Mouse (Mus musculus) layer of hippocampus, adult 2 months (tissue): ENCODE data around the gene Rcl1. TPM values are rescaled to one million over a fixed set of nuclear protein-coding genes. Genes with fewer than 3 reads are reported as not detected.

Source experiments
- DNase-seq, 2 experiments: peaks; one replicate each; pipeline ENCODE4 v3.0.0; 2022; ENCODE audit warnings: low spot score in 2 of 2
- H3K27ac ChIP-seq: fragments of 200-600 bp; 2 replicates; pipeline ENCODE4 v1.8.1; 2022
- H3K4me3 ChIP-seq: fragments of 200-600 bp; 2 replicates; pipeline ENCODE4 v1.8.1; 2022; ENCODE audit warnings: mild to moderate bottlenecking
- CTCF ChIP-seq: fragments of 200-600 bp; conservative IDR thresholded peaks from 2 replicates; pipeline ENCODE4 v1.8.1; 2022; ENCODE audit warnings: antibody characterized with exemption, mild to moderate bottlenecking, moderate library complexity
- microRNA-seq, 2 experiments: library from miRNA; unstranded; fragments of <30 nt; microRNA quantifications; one replicate each; pipeline ENCODE4 v1.2.0; 2021
- total RNA-seq, 2 experiments: library from RNA; stranded (reverse); gene quantifications; 2 replicates each; pipeline ENCODE4 v1.2.3; 2021

Gene Rcl1
- total RNA-seq, 2 experiments from 2014 or later: 19.3 to 22.0 TPM

DNA sequence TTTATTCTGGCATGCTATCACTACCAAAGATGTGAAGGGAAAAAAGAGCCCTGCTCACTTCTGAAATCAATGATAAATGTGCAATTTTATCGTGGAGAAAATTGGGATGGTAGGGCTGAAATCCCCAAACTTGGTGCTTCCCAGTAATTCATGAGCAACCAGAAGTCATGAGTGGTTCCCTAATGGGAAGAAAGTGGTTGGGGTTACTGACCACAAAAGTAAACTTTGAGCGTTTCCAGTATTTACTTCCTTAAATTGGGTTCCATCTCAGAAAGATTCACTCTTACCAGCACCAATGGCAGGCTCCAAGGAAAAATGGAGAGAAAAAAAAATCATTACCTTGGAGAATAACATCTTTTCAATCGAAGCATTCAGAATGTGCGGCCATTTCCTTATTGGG, 79.2 kb downstream of the Rcl1 start:
- no peak for DNase-seq
- TF ChIP-seq CTCF: no peak
- Histone ChIP-seq H3K4me3 (no peak overlapping the region), H3K27ac (no peak overlapping the region)

DNA sequence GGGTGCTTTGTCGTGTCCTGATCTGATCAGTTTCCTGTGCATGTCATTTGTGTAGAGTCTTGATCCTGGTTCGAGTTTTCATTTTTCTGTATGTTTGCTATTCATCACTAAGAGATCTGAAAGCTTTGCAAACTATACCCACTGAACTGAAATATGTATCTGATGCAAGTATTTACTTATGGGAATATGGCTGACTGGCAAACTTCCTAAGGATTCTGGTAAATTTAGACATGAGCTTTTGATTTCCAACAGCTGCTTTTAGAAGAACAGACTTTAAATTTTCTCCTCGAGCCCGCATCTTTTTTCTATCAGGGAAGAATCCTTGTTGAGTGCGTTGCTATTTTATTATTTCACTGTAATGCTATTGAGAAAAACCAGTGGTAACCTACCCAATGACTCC, 81.0 kb downstream of the Rcl1 start:
- no peak for DNase-seq

DNA sequence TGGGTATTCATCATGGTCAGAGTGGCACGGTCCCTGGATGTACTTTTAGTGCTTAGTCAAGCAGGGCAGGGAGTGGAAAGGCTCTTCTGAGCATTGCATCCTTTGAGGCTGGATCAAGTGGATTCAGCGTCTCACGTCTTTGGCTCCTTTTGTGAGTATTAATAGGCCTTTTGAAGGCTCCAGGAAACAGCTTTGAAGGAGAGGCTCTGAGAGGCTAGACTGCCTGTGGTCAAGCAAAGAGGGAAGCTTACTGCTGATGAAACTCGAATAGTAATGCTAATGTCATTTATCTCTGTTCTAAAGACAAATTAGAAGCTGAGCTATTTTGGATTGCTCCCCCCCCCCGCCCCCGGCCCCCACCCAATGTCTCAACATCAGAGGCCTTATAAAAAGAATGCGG, 83.9 kb downstream of the Rcl1 start:
- Histone ChIP-seq H3K27ac (no peak overlapping the region), H3K4me3 (no peak overlapping the region; the same call in 1 of the 2 replicates)
- no peak for TF ChIP-seq CTCF
- DNase-seq: no peak

More for the DNA sequence above, 81.0 kb downstream of the Rcl1 start:
- no peak for TF ChIP-seq CTCF
- Histone ChIP-seq H3K4me3 (no peak overlapping the region), H3K27ac (no peak overlapping the region)

GRCm38 (mm10) chr19:29185552-29186232, 84.5 kb downstream of the Rcl1 start:
- Histone ChIP-seq H3K27ac (no peak overlapping the region), H3K4me3 (peak overlapping the region; percentile 17; the same call in 1 of the 2 replicates)
- TF ChIP-seq CTCF: no peak
- DNase-seq: no peak

GRCm38 (mm10) chr19:29188879-29189278, 87.7 kb downstream of the Rcl1 start:
- DNase-seq: no peak
- no peak overlapping the region for H3K27ac ChIP-seq
- no peak overlapping the region for H3K4me3 ChIP-seq
- no peak for TF ChIP-seq CTCF

Small RNAs within 50 kb of the gene (microRNA-seq; reads per million reads assigned to microRNA genes)
- gene Mir101b: 968 to 1,250 reads per million in 2 experiments

Other genes starting within 250 kb of the Rcl1 start
- 10 to 100 TPM; 51.2 to 52.4 TPM for gene Plpp6, start 137.4 kb upstream of the Rcl1 start, total RNA-seq
- gene 4430402I18Rik, start 133.6 kb upstream of the Rcl1 start, total RNA-seq: 1 to 10 TPM; 7.4 to 9.2 TPM
- gene Cdc37l1, start 111.0 kb upstream of the Rcl1 start, total RNA-seq: 100 to 1,000 TPM; 105 to 114 TPM
- 10 to 100 TPM; 51.5 to 53.0 TPM for gene Ak3, start 53.4 kb upstream of the Rcl1 start, total RNA-seq
- 10 to 100 TPM; 27.1 to 28.1 TPM for gene Jak2, start 150.5 kb downstream of the Rcl1 start, total RNA-seq
- 1 to 10 TPM in 1 of 2 experiments, under 1 TPM in 1; 0.74 to 1.3 TPM for gene Insl6, start 224.0 kb downstream of the Rcl1 start, total RNA-seq
- gene Rln1, start 233.3 kb downstream of the Rcl1 start, total RNA-seq: 1 to 10 TPM; 2.2 to 4.1 TPM